Mouse (Mus musculus) testis, adult 2 months (tissue): Measurements from ENCODE around the gene Rad51c.

Experiments used
- CTCF ChIP-seq: fragments of 200-500 bp; IDR thresholded peaks from 2 replicates; pipeline ENCODE4 v1.5.1; 2012; ENCODE audit warnings: low read depth, mild to moderate bottlenecking, inconsistent platforms, low read length, moderate library complexity; ENCODE audit not compliant: control insufficient read depth, insufficient read depth, insufficient replicate concordance
- POLR2A ChIP-seq: fragments of 200-500 bp; IDR thresholded peaks from 2 replicates; pipeline ENCODE4 v1.6.1; 2012; ENCODE audit warnings: low read depth, mild to moderate bottlenecking, inconsistent platforms, low read length, moderate library complexity; ENCODE audit not compliant: control insufficient read depth

GRCm38 (mm10) chr11:87421760-87422201 lies 17.0 kb upstream of the Rad51c start:
- no peak for TF ChIP-seq POLR2A
- no peak for TF ChIP-seq CTCF
